Mouse (Mus musculus) heart, adult 2 months (tissue): Measurements from ENCODE around the gene Slc7a11.

Experiments
- CTCF ChIP-seq: fragments of 200-600 bp; IDR thresholded peaks from 2 replicates; pipeline ENCODE4 v1.8.1; 2022; ENCODE audit warnings: antibody characterized with exemption, mild to moderate bottlenecking, moderate library complexity
- POLR2A ChIP-seq: fragments of 200-500 bp; IDR thresholded peaks from 2 replicates; pipeline ENCODE4 v1.6.1; 2011; ENCODE audit warnings: mild to moderate bottlenecking, low read depth, low read length, control low read depth; ENCODE audit not compliant: insufficient read depth

GRCm38 (mm10) chr3:50388288-50388687, 55.1 kb downstream of the Slc7a11 start:
- TF ChIP-seq CTCF, result no peak
- TF ChIP-seq POLR2A, result no peak
